Mouse (Mus musculus) liver, embryonic 15.5 days (tissue): ENCODE data around the gene Dynlt1b. TPM values are rescaled to one million over a fixed set of nuclear protein-coding genes. Genes with fewer than 3 reads are reported as not detected.
"Not testable (repeated sequence)": the region's sequence is repeated elsewhere in the genome, so short reads cannot be mapped to it uniquely, and the experiment has no call there.

Source experiments
- ATAC-seq: fragments of 200-750 bp; cut with Nextera tagmentation; 2 replicates; pipeline ENCODE4 v1.8.0; 2017; ENCODE audit warnings: moderate number of reproducible peaks, mild to moderate bottlenecking, moderate library complexity; ENCODE audit not compliant: insufficient read depth
- H3K27ac ChIP-seq: fragments of 300-500 bp; sonication (generic); replicated peaks from 2 replicates; pipeline ENCODE4 v1.5.1; 2015; ENCODE audit warnings: mild to moderate bottlenecking, inconsistent platforms
- H3K27me3 ChIP-seq: fragments of 300-500 bp; sonication (generic); 2 replicates; pipeline ENCODE4 v1.6.1; 2015; ENCODE audit warnings: mild to moderate bottlenecking, inconsistent platforms
- H3K36me3 ChIP-seq: fragments of 300-500 bp; sonication (generic); replicated peaks from 2 replicates; pipeline ENCODE4 v1.6.1; 2015; ENCODE audit warnings: moderate library complexity, mild to moderate bottlenecking, inconsistent platforms
- H3K4me1 ChIP-seq: fragments of 300-500 bp; sonication (generic); replicated peaks from 2 replicates; pipeline ENCODE4 v1.6.1; 2015; ENCODE audit warnings: inconsistent platforms
- H3K4me2 ChIP-seq: fragments of 300-500 bp; sonication (generic); 2 replicates; pipeline ENCODE4 v1.6.1; 2015; ENCODE audit warnings: moderate library complexity, mild to moderate bottlenecking, inconsistent platforms
- H3K4me3 ChIP-seq: fragments of 300-500 bp; sonication (generic); replicated peaks from 2 replicates; pipeline ENCODE4 v1.5.1; 2015; ENCODE audit warnings: mild to moderate bottlenecking, inconsistent platforms
- H3K9ac ChIP-seq: fragments of 300-500 bp; sonication (generic); 2 replicates; pipeline ENCODE4 v1.6.1; 2015; ENCODE audit warnings: moderate library complexity, mild to moderate bottlenecking, inconsistent platforms
- H3K9me3 ChIP-seq: fragments of 300-500 bp; sonication (generic); replicated peaks from 2 replicates; pipeline ENCODE4 v1.6.1; 2016; ENCODE audit warnings: inconsistent platforms
- WGBS: fragments of 180-500 bp; shearing (Covaris S2); methylation state at CpG from one replicate; pipeline ENCODE4 v1.1.7; 2015; ENCODE audit warnings: mixed read lengths; ENCODE audit not compliant: insufficient replicate concordance; 5-methylcytosine and 5-hydroxymethylcytosine counted together
- polyA plus RNA-seq: library from polyadenylated mRNA; unstranded; fragments of >200 nt; fragmentation: Nextera tagmentation; extraction: Ambion mirVana; gene quantifications from 2 replicates; pipeline ENCODE4 v1.2.1, GENCODE M21; 2015

The Dynlt1b gene
- polyA plus RNA-seq: 183 and 194 TPM in 2 replicates

GRCm38 (mm10) chr17:6429945-6430344 is at the start of gene Dynlt1b:
Gene Dynlt1b (plus strand): TSS chr17:6430112.
- Histone ChIP-seq H3K4me3 (peak within 1 kb of the TSS; percentile 51), H3K36me3 (peaks cover 15% of the 10 kb centered on the region), H3K27ac (peak within 1 kb of the TSS; percentile 42), H3K4me1 (peaks cover 14% of the 10 kb centered on the region), H3K9ac (peak within 1 kb of the TSS; percentile 19), H3K4me2 (peak within 1 kb of the TSS; percentile 62)
- peak; percentile 91 for ATAC-seq
- under 1% methylated on average over 27 of the region's 27 CpGs for WGBS
- H3K27me3 ChIP-seq, H3K9me3 ChIP-seq: not testable (repeated sequence)

- not testable (repeated sequence) for H3K4me3 ChIP-seq, H3K4me2 ChIP-seq, H3K9me3 ChIP-seq, H3K36me3 ChIP-seq, H3K27ac ChIP-seq, H3K4me1 ChIP-seq, H3K27me3 ChIP-seq, H3K9ac ChIP-seq, ATAC-seq
- WGBS: 87% methylated on average over 1 of the region's 8 CpGs
Observed at GRCm38 (mm10) chr17:6380182-6380841, 49.6 kb upstream of the Dynlt1b start.

GRCm38 (mm10) chr17:6381071-6381682 is 48.7 kb upstream of the Dynlt1b start:
- not testable (repeated sequence) for H3K4me2 ChIP-seq, H3K4me3 ChIP-seq, H3K27me3 ChIP-seq, H3K4me1 ChIP-seq, H3K9ac ChIP-seq, H3K36me3 ChIP-seq, ATAC-seq, H3K27ac ChIP-seq, H3K9me3 ChIP-seq
- no CpG with 5 or more reads among the region's 8 CpGs for WGBS

- WGBS: no CpG with 5 or more reads among the region's 4 CpGs
- not testable (repeated sequence) for H3K27me3 ChIP-seq, H3K27ac ChIP-seq, H3K4me2 ChIP-seq, H3K9ac ChIP-seq, H3K4me1 ChIP-seq, H3K4me3 ChIP-seq, H3K36me3 ChIP-seq, H3K9me3 ChIP-seq
- ATAC-seq: 0 out of 2 replicates have a peak, but pooled peaks have one; percentile 34
Observed at GRCm38 (mm10) chr17:6386927-6387326, 43.0 kb upstream of the Dynlt1b start.

- not testable (repeated sequence) for H3K4me3 ChIP-seq, H3K4me2 ChIP-seq, H3K9me3 ChIP-seq, H3K9ac ChIP-seq, ATAC-seq, H3K27me3 ChIP-seq, H3K4me1 ChIP-seq, H3K36me3 ChIP-seq, H3K27ac ChIP-seq
- WGBS: no CpG with 5 or more reads among the region's 9 CpGs
Observed at GRCm38 (mm10) chr17:6387380-6387911, 42.5 kb upstream of the Dynlt1b start.

- H3K27ac ChIP-seq, H3K4me1 ChIP-seq, H3K27me3 ChIP-seq, ATAC-seq, H3K9ac ChIP-seq, H3K9me3 ChIP-seq, H3K4me2 ChIP-seq, H3K36me3 ChIP-seq, H3K4me3 ChIP-seq: not testable (repeated sequence)
- WGBS: 65% methylated on average over 5 of the region's 7 CpGs
Observed at GRCm38 (mm10) chr17:6389463-6389862, 40.4 kb upstream of the Dynlt1b start.

- H3K27ac ChIP-seq, H3K36me3 ChIP-seq, H3K27me3 ChIP-seq, H3K9ac ChIP-seq, H3K4me2 ChIP-seq, H3K4me3 ChIP-seq, H3K4me1 ChIP-seq, ATAC-seq, H3K9me3 ChIP-seq: not testable (repeated sequence)
- 64% methylated on average over 2 of the region's 2 CpGs for WGBS
Observed at GRCm38 (mm10) chr17:6390731-6391130, 39.2 kb upstream of the Dynlt1b start.

GRCm38 (mm10) chr17:6391736-6392135 is 38.2 kb upstream of the Dynlt1b start:
- 68% methylated on average over 5 of the region's 6 CpGs for WGBS
- H3K4me2 ChIP-seq, ATAC-seq, H3K36me3 ChIP-seq, H3K27me3 ChIP-seq, H3K27ac ChIP-seq, H3K9ac ChIP-seq, H3K9me3 ChIP-seq, H3K4me1 ChIP-seq, H3K4me3 ChIP-seq: not testable (repeated sequence)

- H3K27me3 ChIP-seq, H3K36me3 ChIP-seq, H3K9ac ChIP-seq, H3K9me3 ChIP-seq, H3K27ac ChIP-seq, ATAC-seq, H3K4me1 ChIP-seq, H3K4me2 ChIP-seq, H3K4me3 ChIP-seq: not testable (repeated sequence)
- no CpG with 5 or more reads among the region's 4 CpGs for WGBS
Observed at GRCm38 (mm10) chr17:6392473-6393340, 37.2 kb upstream of the Dynlt1b start.

GRCm38 (mm10) chr17:6398079-6398478 is 31.8 kb upstream of the Dynlt1b start:
- not testable (repeated sequence) for H3K4me1 ChIP-seq, H3K27me3 ChIP-seq, H3K27ac ChIP-seq, H3K36me3 ChIP-seq, H3K4me3 ChIP-seq, H3K9ac ChIP-seq, H3K4me2 ChIP-seq, H3K9me3 ChIP-seq, ATAC-seq
- WGBS: 90% methylated on average over 2 of the region's 3 CpGs

GRCm38 (mm10) chr17:6398816-6399215 is 31.1 kb upstream of the Dynlt1b start:
- H3K4me3 ChIP-seq, H3K9ac ChIP-seq, H3K27me3 ChIP-seq, H3K9me3 ChIP-seq, H3K4me2 ChIP-seq, ATAC-seq, H3K36me3 ChIP-seq, H3K4me1 ChIP-seq, H3K27ac ChIP-seq: not testable (repeated sequence)
- 32% methylated on average over 7 of the region's 7 CpGs for WGBS
